Mouse (Mus musculus): ENCODE measurements around the gene Prkar2a. TPM values are rescaled to one million over a fixed set of nuclear protein-coding genes. Genes with fewer than 3 reads are reported as not detected.

Gene Prkar2a
- polyA plus RNA-seq, 1 experiment from 2014 or later: 16.4 TPM

DNA sequence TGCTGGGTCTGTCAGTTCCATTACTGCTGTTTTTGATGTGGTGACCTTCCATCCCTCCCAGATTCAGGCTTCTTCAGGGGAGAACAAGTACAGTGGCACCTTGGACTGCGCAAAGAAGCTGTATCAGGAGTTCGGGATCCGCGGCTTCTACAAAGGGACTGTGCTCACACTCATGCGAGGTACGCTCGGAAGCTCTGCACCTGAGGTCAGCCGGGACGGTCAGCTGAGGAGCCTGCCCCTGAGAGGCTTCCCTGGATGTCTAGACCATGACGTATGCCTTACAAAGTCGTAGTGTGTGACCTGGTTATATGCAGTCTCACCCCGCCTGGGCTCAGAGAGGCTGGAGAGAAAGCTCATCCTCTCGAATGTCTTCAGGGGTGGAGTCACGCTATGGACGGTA is 9.1 kb upstream of the Prkar2a start:
- ATAC-seq: no peak
- WGBS: 88% methylated on average over 15 of the region's 15 CpGs
- no peak overlapping the region for H3K4me2 ChIP-seq (replicated peaks; ENCODE audit: low read depth, low read length)
- no peak for DNase-seq (ENCODE audit: low spot score)
- H3K27ac ChIP-seq (ENCODE audit: low read length): no peak overlapping the region
- no peaks in the 10 kb centered on the region for H3K4me1 ChIP-seq (ENCODE audit: insufficient read depth, low read depth, low read length)
- H3K9ac ChIP-seq (replicated peaks; ENCODE audit: low read depth): no peak overlapping the region
- no peak for TF ChIP-seq EP300 (IDR thresholded peaks at IDR 0.05)
- TF ChIP-seq CTCF (IDR thresholded peaks at IDR 0.05): no peak
- no peaks in the 10 kb centered on the region for H3K27me3 ChIP-seq (replicated peaks; ENCODE audit: insufficient read depth, low read length)
- no peaks in the 10 kb centered on the region for H3K9me3 ChIP-seq (ENCODE audit: low read length)
- no peak overlapping the region for H3K4me3 ChIP-seq (ENCODE audit: low read depth, low read length)
- H3K36me3 ChIP-seq (ENCODE audit: insufficient read depth, low read length): peaks cover 10% of the 10 kb centered on the region

DNA sequence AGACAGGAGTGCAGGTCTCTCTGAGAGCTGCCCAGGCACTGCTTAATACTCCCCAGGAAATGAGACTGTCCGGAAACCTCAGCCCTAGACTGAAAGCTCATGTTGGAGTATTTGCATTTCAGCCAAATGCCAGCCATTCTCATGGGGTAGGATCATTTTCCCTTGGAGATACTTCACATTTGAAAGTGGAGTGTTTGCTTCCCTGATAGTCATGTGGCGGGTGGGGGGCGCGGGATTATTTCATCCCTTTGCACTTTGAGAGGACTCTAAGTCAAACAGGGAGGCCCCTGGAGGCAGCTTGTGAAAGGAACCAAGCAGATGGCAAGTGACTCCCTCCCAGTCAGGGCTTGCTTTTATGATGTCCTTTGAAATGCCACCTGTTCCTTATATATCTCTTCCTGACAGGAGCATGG is 2.6 kb upstream of the Prkar2a start:
- H3K9me3 ChIP-seq (ENCODE audit: low read length): no peaks in the 10 kb centered on the region
- peaks cover 2% of the 10 kb centered on the region; the same call in 1 of the 2 replicates for H3K4me1 ChIP-seq (ENCODE audit: insufficient read depth, low read depth, low read length)
- H3K27me3 ChIP-seq (replicated peaks; ENCODE audit: insufficient read depth, low read length): no peaks in the 10 kb centered on the region
- H3K36me3 ChIP-seq (ENCODE audit: insufficient read depth, low read length): peaks cover 10% of the 10 kb centered on the region
- no peak overlapping the region for H3K4me3 ChIP-seq (ENCODE audit: low read depth, low read length)
- no peak overlapping the region for H3K9ac ChIP-seq (replicated peaks; ENCODE audit: low read depth)
- WGBS: 43% methylated on average over 4 of the region's 4 CpGs
- ATAC-seq (peak; percentile 64), DNase-seq (ENCODE audit: low spot score) (peak; percentile 75)
- H3K27ac ChIP-seq (ENCODE audit: low read length): peak overlapping the region; percentile 64
- TF ChIP-seq EP300 (IDR thresholded peaks at IDR 0.05): peak; percentile 69
- 0 out of 2 replicates have a peak, but pooled peaks have one; percentile 1 for TF ChIP-seq CTCF (IDR thresholded peaks at IDR 0.05)
- no peak overlapping the region for H3K4me2 ChIP-seq (replicated peaks; ENCODE audit: low read depth, low read length)

DNA sequence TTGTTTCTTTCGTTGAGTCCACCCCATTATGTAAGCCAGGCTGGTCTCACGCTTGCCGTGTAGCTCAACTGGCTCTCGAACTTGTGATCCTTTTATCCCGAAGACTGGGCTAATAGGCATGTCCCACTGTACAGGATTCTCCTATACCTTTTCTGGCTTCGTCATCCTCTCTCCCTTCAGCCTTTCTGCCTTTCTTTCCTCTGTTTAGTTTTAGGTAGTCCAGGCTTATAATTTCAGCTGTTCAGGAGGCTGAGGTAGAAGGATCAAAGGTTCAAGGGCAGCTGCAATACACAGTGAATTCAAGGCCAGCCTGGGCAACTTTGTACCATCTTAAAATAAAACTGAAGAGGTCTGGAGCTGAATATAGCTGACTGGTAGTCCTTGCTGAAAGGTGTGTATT is 1.9 kb upstream of the Prkar2a start:
- no peak overlapping the region for H3K9ac ChIP-seq (replicated peaks; ENCODE audit: low read depth)
- H3K27me3 ChIP-seq (replicated peaks; ENCODE audit: insufficient read depth, low read length): no peaks in the 10 kb centered on the region
- WGBS: 66% methylated on average over 6 of the region's 6 CpGs
- no peak overlapping the region for H3K4me2 ChIP-seq (replicated peaks; ENCODE audit: low read depth, low read length)
- ATAC-seq: no peak
- no peak for TF ChIP-seq EP300 (IDR thresholded peaks at IDR 0.05)
- TF ChIP-seq CTCF (IDR thresholded peaks at IDR 0.05): no peak
- peaks cover 5% of the 10 kb centered on the region; the same call in 1 of the 2 replicates for H3K4me1 ChIP-seq (ENCODE audit: insufficient read depth, low read depth, low read length)
- no peaks in the 10 kb centered on the region for H3K9me3 ChIP-seq (ENCODE audit: low read length)
- no peak overlapping the region for H3K4me3 ChIP-seq (ENCODE audit: low read depth, low read length)
- peak overlapping the region; percentile 47 for H3K27ac ChIP-seq (ENCODE audit: low read length)
- H3K36me3 ChIP-seq (ENCODE audit: insufficient read depth, low read length): peaks cover 5% of the 10 kb centered on the region
- DNase-seq (ENCODE audit: low spot score): no peak

DNA sequence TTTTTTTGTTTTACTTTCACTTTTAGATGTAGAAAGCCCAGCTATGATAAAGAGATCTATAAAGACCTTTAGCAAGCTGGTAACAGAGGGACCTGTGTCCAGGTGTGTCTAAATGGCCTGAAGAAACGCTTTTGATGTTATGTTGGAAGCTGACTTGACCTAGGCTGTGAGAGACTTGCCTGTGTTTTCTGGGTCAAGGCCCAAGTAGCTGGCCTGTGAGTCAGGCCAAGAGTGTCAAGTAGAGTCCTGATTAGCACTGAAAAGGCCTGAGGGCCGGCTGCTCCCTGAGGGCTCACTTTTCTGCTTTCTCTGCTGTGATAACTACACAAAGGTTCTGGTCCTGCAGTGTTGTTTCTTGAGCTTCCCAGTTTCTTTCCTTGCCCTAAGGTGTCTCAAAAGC is 1.4 kb upstream of the Prkar2a start:
- 50% methylated on average over 2 of the region's 2 CpGs for WGBS
- H3K4me2 ChIP-seq (replicated peaks; ENCODE audit: low read depth, low read length): no peak overlapping the region
- peak; percentile 18 for DNase-seq (ENCODE audit: low spot score)
- H3K9me3 ChIP-seq (ENCODE audit: low read length): no peaks in the 10 kb centered on the region
- no peaks in the 10 kb centered on the region for H3K27me3 ChIP-seq (replicated peaks; ENCODE audit: insufficient read depth, low read length)
- no peak overlapping the region for H3K9ac ChIP-seq (replicated peaks; ENCODE audit: low read depth)
- no peak overlapping the region for H3K4me3 ChIP-seq (ENCODE audit: low read depth, low read length)
- peaks cover 5% of the 10 kb centered on the region; the same call in 1 of the 2 replicates for H3K4me1 ChIP-seq (ENCODE audit: insufficient read depth, low read depth, low read length)
- no peak for ATAC-seq
- TF ChIP-seq EP300 (IDR thresholded peaks at IDR 0.05) (no peak), CTCF (IDR thresholded peaks at IDR 0.05) (no peak)
- peak overlapping the region; percentile 78 for H3K27ac ChIP-seq (ENCODE audit: low read length)
- peaks cover 3% of the 10 kb centered on the region; the same call in 1 of the 2 replicates for H3K36me3 ChIP-seq (ENCODE audit: insufficient read depth, low read length)

DNA sequence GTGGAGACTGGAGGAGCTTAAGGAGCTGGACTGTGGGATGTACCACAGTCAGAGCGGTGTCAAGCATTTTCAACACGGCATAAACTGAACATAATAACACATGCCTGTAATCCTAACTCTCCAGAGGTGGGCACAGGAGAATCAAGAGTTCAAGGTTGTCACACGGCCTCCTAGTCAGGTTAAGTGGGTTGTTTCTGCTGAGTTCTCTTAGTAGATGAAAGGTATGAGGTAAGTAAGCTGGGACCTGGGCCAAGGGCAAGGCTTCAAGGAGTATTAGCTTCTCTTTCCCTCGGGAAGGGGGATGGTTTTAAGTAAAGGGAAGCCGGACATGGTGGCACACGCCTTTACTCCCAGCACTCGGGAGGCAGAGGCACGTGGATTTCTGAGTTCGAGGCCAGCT is 663 bp upstream of the Prkar2a start:
- Histone ChIP-seq H3K27ac (ENCODE audit: low read length) (peak overlapping the region; percentile 78), H3K4me3 (ENCODE audit: low read depth, low read length) (no peak overlapping the region), H3K9me3 (ENCODE audit: low read length) (no peaks in the 10 kb centered on the region), H3K27me3 (replicated peaks; ENCODE audit: insufficient read depth, low read length) (no peaks in the 10 kb centered on the region), H3K4me2 (replicated peaks; ENCODE audit: low read depth, low read length) (no peak overlapping the region), H3K36me3 (ENCODE audit: insufficient read depth, low read length) (no peaks in the 10 kb centered on the region), H3K9ac (replicated peaks; ENCODE audit: low read depth) (no peak overlapping the region), H3K4me1 (ENCODE audit: insufficient read depth, low read depth, low read length) (peaks cover 12% of the 10 kb centered on the region; the same call in 1 of the 2 replicates)
- 54% methylated on average over 9 of the region's 9 CpGs for WGBS
- ATAC-seq (peak; percentile 64), DNase-seq (ENCODE audit: low spot score) (peak; percentile 90)
- TF ChIP-seq EP300 (IDR thresholded peaks at IDR 0.05) (peak; percentile 79), CTCF (IDR thresholded peaks at IDR 0.05) (no peak)

DNA sequence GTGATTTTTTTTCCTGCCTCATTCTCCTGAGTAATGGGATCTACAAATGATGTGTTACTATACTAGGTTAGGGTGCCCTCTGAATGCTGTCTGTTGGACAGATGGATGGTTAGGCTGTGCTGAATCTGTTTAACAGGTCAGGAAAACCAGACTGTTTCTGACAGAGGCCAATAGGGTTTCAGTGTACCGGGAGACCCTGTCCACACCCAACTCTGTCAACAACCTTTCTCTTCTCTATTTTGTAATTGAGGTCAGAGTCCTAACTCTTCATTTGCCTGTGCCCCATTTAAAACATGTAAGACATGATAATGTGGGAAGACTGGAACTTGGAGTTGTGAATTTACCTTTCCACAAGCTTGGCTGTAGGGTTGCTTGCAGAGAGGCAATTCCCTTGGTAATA is 879 bp downstream of the Prkar2a start:
- Histone ChIP-seq H3K4me1 (ENCODE audit: insufficient read depth, low read depth, low read length) (peaks cover 13% of the 10 kb centered on the region; the same call in 1 of the 2 replicates), H3K27me3 (replicated peaks; ENCODE audit: insufficient read depth, low read length) (no peaks in the 10 kb centered on the region), H3K9ac (replicated peaks; ENCODE audit: low read depth) (no peak overlapping the region), H3K4me2 (replicated peaks; ENCODE audit: low read depth, low read length) (no peak overlapping the region), H3K4me3 (ENCODE audit: low read depth, low read length) (no peak overlapping the region), H3K9me3 (ENCODE audit: low read length) (no peaks in the 10 kb centered on the region), H3K36me3 (ENCODE audit: insufficient read depth, low read length) (no peaks in the 10 kb centered on the region), H3K27ac (ENCODE audit: low read length) (no peak overlapping the region)
- WGBS: 73% methylated on average over 1 of the region's 1 CpGs
- TF ChIP-seq CTCF (IDR thresholded peaks at IDR 0.05): no peak
- no peak for TF ChIP-seq EP300 (IDR thresholded peaks at IDR 0.05)
- DNase-seq (ENCODE audit: low spot score) (no peak), ATAC-seq (no peak)

DNA sequence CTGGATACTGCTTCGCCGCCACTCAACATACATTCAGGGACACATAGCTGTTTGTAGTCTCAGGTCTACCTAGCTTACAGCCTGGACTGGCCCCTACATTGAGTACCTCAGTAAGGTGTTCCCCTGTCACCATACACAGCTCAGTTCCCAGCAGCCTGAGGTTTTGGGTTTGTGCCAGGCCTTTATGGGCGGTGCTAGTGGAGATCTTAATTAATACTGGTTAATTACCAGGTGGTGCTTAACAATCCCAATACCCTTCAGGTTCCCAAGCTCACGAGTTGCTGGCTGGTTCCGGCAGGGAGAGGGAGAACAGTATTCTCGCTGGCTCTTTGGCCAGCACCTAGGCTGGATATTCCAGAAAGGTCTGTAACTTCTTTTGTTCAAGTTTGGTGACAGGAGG is 1.8 kb downstream of the Prkar2a start:
- ATAC-seq (no peak), DNase-seq (ENCODE audit: low spot score) (no peak)
- Histone ChIP-seq H3K4me2 (replicated peaks; ENCODE audit: low read depth, low read length) (no peak overlapping the region), H3K36me3 (ENCODE audit: insufficient read depth, low read length) (no peaks in the 10 kb centered on the region), H3K4me3 (ENCODE audit: low read depth, low read length) (no peak overlapping the region), H3K27me3 (replicated peaks; ENCODE audit: insufficient read depth, low read length) (no peaks in the 10 kb centered on the region), H3K9me3 (ENCODE audit: low read length) (no peaks in the 10 kb centered on the region), H3K9ac (replicated peaks; ENCODE audit: low read depth) (no peak overlapping the region), H3K27ac (ENCODE audit: low read length) (0 out of 2 replicates have a peak overlapping the region, but pooled peaks have one; percentile 52), H3K4me1 (ENCODE audit: insufficient read depth, low read depth, low read length) (peaks cover 13% of the 10 kb centered on the region; the same call in 1 of the 2 replicates)
- no peak for TF ChIP-seq EP300 (IDR thresholded peaks at IDR 0.05)
- WGBS: 95% methylated on average over 6 of the region's 6 CpGs

Measured in lung, postnatal 0 days (tissue).